Mouse (Mus musculus): Measurements from ENCODE around the gene Tmem131l. TPM values are rescaled to one million over a fixed set of nuclear protein-coding genes. Genes with fewer than 3 reads are reported as not detected.

Gene Tmem131l
- polyA plus RNA-seq, 1 experiment, result 13.2 TPM

DNA sequence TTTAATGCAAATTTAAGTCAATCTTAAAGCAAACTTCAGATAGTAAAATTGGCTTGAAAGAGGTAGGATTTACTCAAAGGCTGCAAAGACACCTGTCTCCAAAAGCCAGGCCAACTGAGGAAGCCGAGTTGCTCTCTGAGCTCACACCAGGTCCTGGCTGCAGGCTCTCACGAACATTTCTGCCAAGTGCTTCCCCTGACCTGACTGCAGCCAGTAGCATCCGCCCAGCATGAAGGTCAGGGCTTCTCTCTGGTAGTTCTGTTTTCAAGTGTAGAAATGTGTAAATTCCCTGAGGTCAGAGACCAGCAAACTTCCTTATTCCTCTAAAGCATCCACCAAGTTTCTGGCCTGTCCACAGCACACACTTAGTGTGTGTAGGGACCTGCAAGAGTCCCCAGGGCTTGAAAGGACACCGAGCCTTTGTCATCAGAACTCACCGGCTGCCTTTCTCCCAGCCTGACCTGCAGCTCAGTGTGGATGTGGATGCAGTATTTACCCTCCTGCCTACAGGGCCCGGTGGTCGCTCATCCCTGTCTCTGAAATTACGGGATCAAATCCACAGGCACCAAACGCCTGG, 44.6 kb downstream of the Tmem131l start:
- Histone ChIP-seq H3K4me1 (ENCODE audit: control insufficient read depth, insufficient read depth, insufficient read length, low read length) (peaks cover 4% of the 10 kb centered on the region), H3K36me3 (ENCODE audit: control insufficient read depth, insufficient read depth, low read length) (no peaks in the 10 kb centered on the region), H3K27me3 (ENCODE audit: control insufficient read depth, insufficient read depth, low read length) (no peaks in the 10 kb centered on the region), H3K27ac (ENCODE audit: insufficient read depth, low read depth, low read length) (no peak overlapping the region), H3K4me3 (ENCODE audit: low read depth, low read length) (no peak overlapping the region)
- TF ChIP-seq CTCF (IDR thresholded peaks at IDR 0.05; ENCODE audit: extremely low read depth, insufficient read length, insufficient replicate concordance, low read depth, low read length), result no peak
- no peak for TF ChIP-seq POLR2A (IDR thresholded peaks at IDR 0.05; ENCODE audit: low read depth, low read length)
- WGBS, result 79% methylated on average over 9 of the region's 9 CpGs

DNA sequence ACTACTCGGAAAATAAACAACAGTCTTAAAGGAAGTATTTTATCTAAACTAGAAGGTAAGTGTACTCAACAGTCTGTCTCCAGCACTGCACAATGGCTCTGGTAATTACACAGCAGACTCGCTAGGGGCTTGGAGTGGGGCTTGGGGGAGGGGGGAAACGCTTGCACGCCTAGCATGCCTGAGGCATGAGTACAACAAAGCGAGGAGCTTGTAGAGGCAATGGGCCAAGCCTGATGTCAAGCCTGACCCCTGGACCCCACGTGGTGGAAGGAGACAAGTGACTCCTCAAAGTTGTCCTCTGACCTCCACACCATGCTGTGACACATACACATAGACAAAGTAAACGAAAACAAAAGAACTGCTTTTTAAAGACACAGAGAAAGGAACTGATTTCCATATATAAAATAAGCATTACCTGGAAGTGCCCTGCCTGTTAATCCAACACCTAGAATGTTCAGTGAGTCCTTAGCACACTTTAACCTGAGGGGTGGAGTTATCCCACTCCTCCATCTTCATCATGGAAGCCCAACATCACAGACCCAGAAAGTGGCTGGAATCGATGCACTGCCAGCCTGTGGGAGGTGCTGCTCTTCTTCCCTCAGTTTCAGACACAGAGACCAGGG, 45.6 kb downstream of the Tmem131l start:
- Histone ChIP-seq H3K36me3 (ENCODE audit: control insufficient read depth, insufficient read depth, low read length) (no peaks in the 10 kb centered on the region), H3K4me3 (ENCODE audit: low read depth, low read length) (no peak overlapping the region), H3K4me1 (ENCODE audit: control insufficient read depth, insufficient read depth, insufficient read length, low read length) (peaks cover 4% of the 10 kb centered on the region), H3K27ac (ENCODE audit: insufficient read depth, low read depth, low read length) (no peak overlapping the region), H3K27me3 (ENCODE audit: control insufficient read depth, insufficient read depth, low read length) (no peaks in the 10 kb centered on the region)
- 39% methylated on average over 8 of the region's 8 CpGs for WGBS
- TF ChIP-seq POLR2A (IDR thresholded peaks at IDR 0.05; ENCODE audit: low read depth, low read length) (no peak), CTCF (IDR thresholded peaks at IDR 0.05; ENCODE audit: extremely low read depth, insufficient read length, insufficient replicate concordance, low read depth, low read length) (no peak)

GRCm38 (mm10) chr3:83993089-83993516, 46.9 kb downstream of the Tmem131l start:
- Histone ChIP-seq H3K27ac (ENCODE audit: insufficient read depth, low read depth, low read length) (no peak overlapping the region), H3K36me3 (ENCODE audit: control insufficient read depth, insufficient read depth, low read length) (no peaks in the 10 kb centered on the region), H3K4me1 (ENCODE audit: control insufficient read depth, insufficient read depth, insufficient read length, low read length) (peaks cover 6% of the 10 kb centered on the region), H3K27me3 (ENCODE audit: control insufficient read depth, insufficient read depth, low read length) (no peaks in the 10 kb centered on the region), H3K4me3 (ENCODE audit: low read depth, low read length) (no peak overlapping the region)
- TF ChIP-seq POLR2A (IDR thresholded peaks at IDR 0.05; ENCODE audit: low read depth, low read length), result no peak
- no peak for TF ChIP-seq CTCF (IDR thresholded peaks at IDR 0.05; ENCODE audit: extremely low read depth, insufficient read length, insufficient replicate concordance, low read depth, low read length)
- WGBS, result 39% methylated on average over 8 of the region's 8 CpGs

DNA sequence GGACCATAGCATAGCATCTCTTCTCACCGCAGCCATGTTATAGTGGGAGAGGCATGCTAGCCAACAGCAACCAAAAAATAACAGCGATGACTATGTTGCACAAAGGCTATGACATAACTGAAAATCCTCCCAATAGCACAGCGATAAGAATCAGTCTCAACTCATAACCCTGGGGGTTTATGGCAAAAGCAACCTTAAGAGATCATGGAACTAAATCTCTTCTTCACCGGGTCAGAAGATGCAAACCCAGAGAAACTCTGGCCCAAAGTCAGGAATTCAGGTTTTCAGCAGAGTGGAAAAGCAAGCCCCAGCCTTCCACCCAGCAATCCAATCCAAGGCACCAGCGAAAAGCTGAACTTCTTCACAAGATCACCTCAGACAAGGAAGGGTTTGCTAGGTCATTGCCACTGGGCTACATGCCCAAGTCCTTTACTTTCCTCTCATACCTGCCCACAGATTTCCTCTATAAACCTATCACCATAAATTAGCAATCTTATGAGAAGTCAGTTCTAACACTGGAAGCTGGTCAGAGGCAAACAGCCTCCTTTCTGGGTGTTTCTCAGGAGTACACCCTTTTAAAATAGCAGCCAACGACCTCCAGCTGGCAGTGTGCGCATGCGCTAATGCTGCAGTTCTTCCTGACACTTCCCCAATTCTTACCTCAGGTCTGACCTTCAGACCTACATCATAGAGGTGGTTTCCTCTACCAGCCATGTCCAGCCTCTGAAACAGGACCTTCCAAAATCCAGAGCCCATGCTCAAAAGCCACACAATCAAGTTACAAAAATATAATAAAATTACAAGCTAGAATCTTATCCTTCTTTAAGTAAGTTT, 48.1 kb downstream of the Tmem131l start:
- Histone ChIP-seq H3K36me3 (ENCODE audit: control insufficient read depth, insufficient read depth, low read length) (no peaks in the 10 kb centered on the region), H3K27ac (ENCODE audit: insufficient read depth, low read depth, low read length) (no peak overlapping the region), H3K4me3 (ENCODE audit: low read depth, low read length) (no peak overlapping the region), H3K27me3 (ENCODE audit: control insufficient read depth, insufficient read depth, low read length) (no peaks in the 10 kb centered on the region), H3K4me1 (ENCODE audit: control insufficient read depth, insufficient read depth, insufficient read length, low read length) (peaks cover 6% of the 10 kb centered on the region)
- WGBS, result 57% methylated on average over 8 of the region's 8 CpGs
- TF ChIP-seq CTCF (IDR thresholded peaks at IDR 0.05; ENCODE audit: extremely low read depth, insufficient read length, insufficient replicate concordance, low read depth, low read length), result no peak
- no peak for TF ChIP-seq POLR2A (IDR thresholded peaks at IDR 0.05; ENCODE audit: low read depth, low read length)

- WGBS, result 71% methylated on average over 4 of the region's 4 CpGs
- Histone ChIP-seq H3K27ac (ENCODE audit: insufficient read depth, low read depth, low read length) (no peak overlapping the region), H3K4me1 (ENCODE audit: control insufficient read depth, insufficient read depth, insufficient read length, low read length) (peaks cover 3% of the 10 kb centered on the region; the same call in 1 of the 2 replicates), H3K27me3 (ENCODE audit: control insufficient read depth, insufficient read depth, low read length) (no peaks in the 10 kb centered on the region), H3K4me3 (ENCODE audit: low read depth, low read length) (no peak overlapping the region), H3K36me3 (ENCODE audit: control insufficient read depth, insufficient read depth, low read length) (no peaks in the 10 kb centered on the region)
- TF ChIP-seq CTCF (IDR thresholded peaks at IDR 0.05; ENCODE audit: extremely low read depth, insufficient read length, insufficient replicate concordance, low read depth, low read length) (no peak), POLR2A (IDR thresholded peaks at IDR 0.05; ENCODE audit: low read depth, low read length) (no peak)
Measured at GRCm38 (mm10) chr3:83988214-83988613, 51.8 kb downstream of the Tmem131l start.

- H3K27ac ChIP-seq (ENCODE audit: insufficient read depth, low read depth, low read length), result no peak overlapping the region
- H3K27me3 ChIP-seq (ENCODE audit: control insufficient read depth, insufficient read depth, low read length), result no peaks in the 10 kb centered on the region
- H3K4me3 ChIP-seq (ENCODE audit: low read depth, low read length), result no peak overlapping the region
- peaks cover 2% of the 10 kb centered on the region; the same call in 1 of the 2 replicates for H3K4me1 ChIP-seq (ENCODE audit: control insufficient read depth, insufficient read depth, insufficient read length, low read length)
- H3K36me3 ChIP-seq (ENCODE audit: control insufficient read depth, insufficient read depth, low read length), result no peaks in the 10 kb centered on the region
- WGBS, result 85% methylated on average over 8 of the region's 8 CpGs
- TF ChIP-seq POLR2A (IDR thresholded peaks at IDR 0.05; ENCODE audit: low read depth, low read length), result no peak
- TF ChIP-seq CTCF (IDR thresholded peaks at IDR 0.05; ENCODE audit: extremely low read depth, insufficient read length, insufficient replicate concordance, low read depth, low read length), result no peak
Measured at GRCm38 (mm10) chr3:83987533-83988112, 52.4 kb downstream of the Tmem131l start.
